Mouse (Mus musculus) CD4-positive, CD25-positive, alpha-beta regulatory T cell, adult 4 months (primary cell): ENCODE results near the gene Rab4a. TPM values are rescaled to one million over a fixed set of nuclear protein-coding genes. Genes with fewer than 3 reads are reported as not detected.

Source experiments
- ATAC-seq: one replicate; pipeline ENCODE4 v1.8.0; 2017
- polyA plus RNA-seq, 2 experiments: library from polyadenylated mRNA; unstranded; fragments of 100-300 nt; shearing (Covaris generic); gene quantifications; one replicate each; pipeline ENCODE4 v1.2.1; 2017

The Rab4a gene
- 1 to 10 TPM; 2.7 to 9.6 TPM for polyA plus RNA-seq

DNA sequence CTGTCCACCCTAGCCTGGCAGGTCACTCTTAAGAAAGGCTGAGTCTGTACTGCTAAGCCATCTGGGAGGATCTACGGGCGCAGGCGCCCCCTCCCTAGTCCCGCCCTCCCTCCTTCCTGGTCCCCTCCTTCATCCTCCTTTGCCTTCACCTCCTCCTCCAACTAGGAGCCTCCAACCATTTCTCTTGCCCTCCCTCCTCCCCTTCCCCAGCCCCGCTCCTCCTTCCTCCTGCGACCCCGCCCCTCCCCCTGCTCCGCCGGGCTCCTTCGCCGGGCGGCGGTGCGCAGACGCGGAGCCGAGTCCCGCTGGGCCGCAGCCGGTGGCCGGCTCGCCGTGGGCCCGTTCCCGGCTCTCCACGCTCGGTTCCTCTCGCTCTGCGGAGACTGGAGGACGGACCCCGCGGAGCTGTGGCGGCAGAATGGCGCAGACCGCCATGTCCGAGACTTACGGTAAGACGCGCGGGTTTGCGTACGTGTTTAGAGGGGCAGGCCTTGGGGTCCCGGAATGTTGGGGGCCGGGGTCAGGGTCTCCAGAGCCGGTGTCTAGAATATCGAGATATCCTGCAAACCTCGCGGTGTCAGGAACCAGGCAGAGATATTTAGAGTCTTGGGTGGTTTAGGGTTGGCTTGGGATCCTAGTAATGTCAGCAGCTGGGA lies at the start of gene Rab4a:
Gene Rab4a, plus strand, starts transcription at position 268 of the 656 bp plus-strand sequence.
- peak; percentile 53 for ATAC-seq

DNA sequence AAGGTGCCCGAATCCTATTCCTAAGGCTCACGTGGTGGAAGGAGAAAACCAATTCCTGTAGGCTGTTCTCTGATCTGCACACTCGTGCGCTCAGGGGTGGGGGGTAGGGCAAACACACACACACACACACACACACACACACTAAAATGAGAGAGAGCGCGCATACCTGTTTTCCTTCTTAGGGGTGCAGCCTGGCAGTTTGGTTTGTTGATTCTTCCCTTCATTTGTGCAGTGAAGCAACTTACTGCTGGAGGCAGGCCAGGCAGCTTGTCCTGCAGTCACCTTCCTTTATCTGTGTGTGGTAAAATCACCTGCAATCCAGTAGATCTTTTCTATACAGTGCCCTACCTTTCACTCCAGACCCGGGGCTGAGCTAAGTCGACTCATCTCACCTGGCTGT lies 48.9 kb upstream of the Rab4a start:
- ATAC-seq, result no peak

DNA sequence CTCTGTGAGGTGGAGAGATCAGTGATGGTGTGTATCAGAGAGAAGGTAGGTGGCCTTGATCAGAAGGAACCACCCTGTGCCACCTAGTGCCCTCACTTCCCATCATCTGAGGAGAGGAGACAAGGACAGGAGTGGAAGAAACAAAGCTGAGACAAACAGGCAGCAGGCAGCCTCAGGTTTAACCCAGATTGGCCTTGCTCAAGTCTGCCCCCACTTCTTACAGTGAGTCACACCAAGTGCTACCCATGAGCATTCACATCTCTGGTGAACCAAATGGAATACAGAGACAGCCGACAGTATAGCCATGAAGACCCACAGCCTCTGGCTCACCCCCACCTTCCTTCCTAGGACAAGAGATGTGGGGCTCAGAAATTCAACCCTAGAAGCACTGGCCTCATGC lies 46.9 kb upstream of the Rab4a start:
- ATAC-seq, result no peak

DNA sequence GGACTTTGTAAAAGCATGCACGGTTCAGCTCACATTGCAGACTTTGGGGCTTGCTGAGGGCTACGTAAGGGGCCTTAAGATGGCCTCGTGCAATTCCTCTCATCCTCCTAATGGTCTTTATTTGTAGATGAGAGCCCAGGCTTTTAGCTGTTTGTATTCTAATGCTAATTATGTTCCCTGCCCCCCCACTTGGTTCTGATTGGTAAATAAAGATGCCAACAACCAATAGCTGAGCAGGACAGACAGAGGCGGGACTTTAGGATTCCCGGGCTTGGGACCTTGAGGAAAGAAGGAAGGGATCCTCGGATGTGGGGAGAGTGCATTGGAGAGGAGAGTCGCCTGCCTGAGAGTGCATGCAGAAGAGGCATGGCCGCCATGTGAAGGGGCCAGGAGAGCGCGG lies 45.9 kb upstream of the Rab4a start:
- ATAC-seq, result no peak

DNA sequence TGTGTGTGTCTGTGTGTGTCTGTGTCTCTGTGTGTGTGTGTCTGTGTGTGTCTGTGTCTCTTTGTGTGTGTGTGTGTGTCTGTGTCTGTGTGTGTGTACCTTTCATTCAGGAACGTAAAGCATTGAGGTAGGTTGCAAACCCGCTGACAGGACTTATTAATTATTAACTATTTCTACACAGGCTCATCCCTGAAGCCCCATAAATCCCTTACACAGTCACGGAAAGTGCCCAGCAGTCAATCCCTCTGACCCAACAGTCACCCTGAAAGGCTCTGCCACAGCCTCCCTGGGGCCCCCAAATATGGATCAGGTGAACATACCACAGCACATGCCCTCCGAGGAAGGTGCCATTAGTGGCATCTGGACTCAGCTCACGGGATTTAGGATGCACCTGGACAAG lies 45.2 kb upstream of the Rab4a start:
- ATAC-seq, result no peak

DNA sequence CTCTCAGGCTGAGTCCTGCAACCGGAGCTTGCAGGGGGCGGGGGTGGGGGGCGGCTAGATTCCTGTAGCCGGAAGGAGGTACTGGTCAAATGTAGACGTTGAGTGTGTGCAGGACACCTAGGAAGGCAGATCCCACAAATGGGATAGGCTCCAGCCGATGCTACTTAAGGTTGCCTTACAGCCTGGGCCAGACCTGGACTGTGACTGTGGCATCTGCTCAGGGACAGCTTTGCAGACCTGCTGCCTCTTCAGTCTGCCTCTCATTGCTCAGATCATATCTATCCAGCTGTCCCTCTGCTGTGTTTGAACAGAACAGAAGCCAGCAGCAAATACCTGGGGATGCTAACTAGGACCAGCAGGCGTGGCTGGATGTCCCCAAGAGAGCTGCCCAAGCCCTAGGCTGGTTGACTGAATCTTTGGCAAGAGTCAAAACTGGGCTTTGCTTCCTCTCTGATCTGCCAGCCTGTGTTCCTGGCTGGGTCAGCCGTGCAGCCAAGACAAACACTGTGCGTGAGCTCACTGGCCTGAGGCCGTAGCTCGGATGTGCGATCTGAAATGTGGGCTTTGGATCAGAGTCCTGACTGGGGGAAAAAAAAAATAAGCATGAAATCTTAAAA lies 44.4 kb upstream of the Rab4a start:
- no peak for ATAC-seq

DNA sequence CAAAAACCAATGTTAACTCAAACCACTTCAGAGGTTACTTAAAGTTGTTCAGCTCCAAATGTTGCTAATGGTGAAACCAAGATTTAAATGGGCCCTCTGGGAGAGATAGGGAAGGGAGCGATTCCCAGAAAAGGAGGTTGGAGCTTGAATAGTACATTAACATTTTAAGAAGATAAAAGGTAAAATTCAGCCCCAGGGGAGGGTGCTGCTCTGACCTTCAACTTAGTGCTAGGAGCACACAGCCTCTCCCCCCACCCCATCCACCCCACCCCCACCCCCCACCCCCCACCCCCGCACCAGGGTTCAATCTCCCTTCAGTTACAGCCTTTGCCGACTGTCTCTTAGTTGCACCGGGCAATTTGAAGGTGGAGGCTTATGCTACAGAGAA lies 43.9 kb upstream of the Rab4a start:
- no peak for ATAC-seq

DNA sequence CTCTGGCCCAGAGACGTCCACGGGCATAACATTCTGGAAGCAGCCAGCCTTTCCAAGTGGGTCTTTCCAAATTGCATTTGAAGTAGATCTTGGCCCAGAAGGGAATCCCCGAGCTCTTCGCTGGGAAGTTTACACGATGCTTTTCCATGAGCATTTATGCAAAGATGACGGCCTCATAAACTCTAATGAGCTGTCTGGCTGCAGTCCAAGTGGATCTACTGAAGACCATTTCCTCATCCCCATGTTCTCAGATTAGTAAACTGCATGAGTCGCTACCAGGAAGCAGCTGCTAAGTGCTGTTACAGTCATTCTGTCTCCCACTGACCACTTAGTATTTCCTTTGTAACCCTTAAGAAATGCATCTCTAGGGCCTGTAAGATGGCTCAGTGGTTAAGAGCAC lies 42.4 kb upstream of the Rab4a start:
- ATAC-seq, result no peak

DNA sequence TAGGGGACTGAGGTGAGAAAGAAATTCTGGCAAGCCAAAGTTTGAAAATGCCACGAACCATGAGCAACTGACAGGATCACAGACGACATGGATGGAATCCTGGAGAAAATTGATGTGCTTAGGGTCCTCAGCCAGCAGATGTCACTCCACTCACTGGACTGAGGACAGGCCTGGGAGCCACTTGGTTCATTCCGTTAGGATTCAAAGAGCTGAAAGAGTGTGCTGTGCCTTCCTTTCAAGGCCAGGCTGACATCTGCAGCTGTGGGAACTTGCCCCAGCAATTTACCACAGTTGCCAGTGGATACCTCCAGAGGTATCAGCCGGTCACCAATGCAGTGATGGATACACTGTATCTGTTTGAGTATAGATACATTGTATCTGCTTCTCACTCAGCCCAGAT lies 41.1 kb upstream of the Rab4a start:
- ATAC-seq, result no peak

DNA sequence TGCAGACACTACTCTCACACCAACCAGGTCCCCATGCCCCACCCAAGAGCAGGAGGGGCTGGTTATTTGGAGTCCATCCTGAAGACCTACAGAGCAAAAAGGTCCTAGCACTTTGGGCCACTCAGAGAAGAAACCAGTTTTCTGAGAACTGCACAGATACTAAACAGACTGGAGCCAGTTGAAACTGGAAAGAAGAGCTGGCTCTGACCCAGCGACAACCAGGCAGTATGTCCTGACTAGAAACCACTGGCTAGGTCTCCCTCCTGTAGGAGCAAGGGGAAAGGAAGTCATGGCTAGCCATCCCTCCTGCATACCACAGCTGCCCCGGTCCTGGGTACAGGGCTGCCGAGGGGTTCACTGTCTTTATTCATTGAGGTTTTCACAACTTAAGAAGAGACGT lies 39.3 kb upstream of the Rab4a start:
- ATAC-seq, result no peak

DNA sequence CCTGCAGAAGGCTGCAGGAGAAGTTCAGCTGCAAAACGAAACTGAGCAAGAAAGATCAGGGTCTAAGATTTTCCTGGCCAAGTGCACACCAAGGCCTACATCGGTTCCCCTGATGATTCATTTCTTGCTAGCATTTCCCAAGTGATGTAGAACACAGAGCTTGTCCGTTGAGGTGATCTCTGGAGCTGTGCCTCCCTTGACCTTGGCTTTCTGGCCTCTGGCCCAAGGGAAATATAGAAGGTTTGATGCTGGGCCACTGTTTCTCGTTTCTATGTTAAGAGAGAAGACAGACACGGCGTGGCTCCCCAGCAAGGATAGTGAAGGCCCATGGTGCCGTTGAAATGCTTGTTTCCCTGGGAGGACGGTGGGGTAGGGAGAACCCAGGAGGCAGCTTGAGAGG lies 37.9 kb upstream of the Rab4a start:
- ATAC-seq, result no peak

DNA sequence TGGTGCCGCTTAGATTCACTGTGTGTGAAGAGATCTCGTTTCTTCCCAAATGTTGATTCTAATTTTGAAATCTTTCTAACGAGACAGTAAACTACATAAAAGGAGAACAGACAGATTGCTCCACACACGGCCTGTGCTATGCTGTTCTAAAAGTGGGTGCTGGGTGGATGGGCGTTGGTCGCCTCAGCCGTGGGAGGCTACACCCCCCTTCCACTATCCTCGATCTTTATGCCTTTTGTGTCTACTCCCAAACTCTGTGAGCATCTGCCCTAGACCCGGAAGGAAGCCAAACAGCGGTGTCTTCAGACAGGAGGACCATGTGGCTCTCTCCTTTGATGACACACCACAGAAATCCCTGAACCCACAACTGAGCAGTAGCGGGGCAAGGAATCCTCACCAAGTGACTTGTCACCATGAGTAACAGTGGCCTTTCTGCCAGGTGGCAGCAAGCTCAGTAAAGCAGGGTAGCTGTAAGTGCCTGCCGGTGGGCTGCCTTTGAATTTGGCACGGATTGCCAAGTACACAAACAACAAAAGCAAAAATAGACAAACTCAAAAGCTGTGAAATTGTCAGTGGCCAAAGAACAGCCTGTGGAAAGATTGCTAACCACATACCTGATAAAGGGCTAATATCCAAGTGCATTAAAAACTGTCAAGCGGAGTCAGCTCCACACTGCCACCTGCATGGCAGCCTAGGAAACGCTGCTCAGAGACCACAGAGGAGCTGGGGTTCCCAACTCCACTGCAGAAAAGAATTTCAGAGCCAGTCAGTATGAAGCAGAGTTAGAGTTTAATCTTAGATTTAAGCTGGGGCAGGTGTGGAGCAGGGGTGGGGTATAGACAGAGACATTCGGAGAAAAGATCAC lies 37.1 kb upstream of the Rab4a start:
- ATAC-seq, result no peak

DNA sequence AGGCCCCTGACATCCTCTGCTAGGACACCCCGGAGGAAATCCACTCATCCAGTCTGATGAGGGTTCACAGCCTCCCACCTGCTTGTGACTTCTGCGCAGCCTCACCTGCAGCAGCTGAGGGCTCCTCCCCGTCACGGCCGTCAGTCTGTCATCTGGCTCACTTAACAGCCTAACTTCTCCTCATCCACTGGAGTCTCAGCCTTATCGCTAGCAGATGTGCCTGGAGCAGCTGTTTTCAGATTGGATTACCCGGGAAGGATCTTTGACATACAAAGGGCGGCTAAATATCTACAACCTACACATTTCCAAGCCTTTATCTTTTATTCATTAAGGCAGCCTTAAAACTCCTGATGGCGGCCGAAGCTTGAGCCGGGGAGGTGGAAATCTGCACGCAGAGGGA lies 32.3 kb upstream of the Rab4a start:
- no peak for ATAC-seq

DNA sequence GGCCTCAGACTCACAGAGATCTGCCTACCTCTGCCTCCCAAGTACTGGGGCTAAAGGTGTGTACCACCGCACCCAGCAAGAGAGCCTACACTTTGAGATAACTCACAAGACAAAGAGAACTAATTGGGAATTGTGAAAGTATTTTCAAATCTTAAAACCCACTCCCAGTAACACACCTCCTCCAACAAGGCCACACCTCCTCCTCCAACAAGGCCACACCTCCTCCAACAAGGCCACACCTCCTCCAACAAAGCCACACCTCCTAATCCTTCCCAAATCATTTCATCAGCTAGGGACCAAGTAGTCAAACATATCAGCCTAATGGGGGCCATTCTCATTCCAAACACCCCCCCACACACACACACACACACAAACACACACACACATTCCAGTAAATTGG lies 31.3 kb upstream of the Rab4a start:
- no peak for ATAC-seq

DNA sequence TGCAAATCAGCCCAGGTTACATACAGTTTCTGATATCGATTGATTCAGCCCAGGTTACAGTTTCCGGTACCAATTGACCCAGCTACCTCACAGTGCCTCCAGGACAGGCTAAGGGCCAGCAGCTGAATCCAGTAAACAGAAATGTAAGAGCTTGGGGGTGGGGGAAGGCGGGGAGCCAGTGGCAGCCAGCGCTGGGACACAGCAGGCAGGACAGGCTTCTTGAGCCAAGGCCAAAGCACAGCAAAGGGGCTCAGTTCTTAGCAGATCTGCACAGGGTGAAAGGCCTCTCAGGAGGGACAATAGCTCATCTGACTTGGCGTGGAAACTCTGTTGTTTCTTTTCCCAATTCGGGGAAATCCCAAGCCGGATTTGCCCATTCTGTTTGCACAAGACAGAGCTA lies 28.5 kb upstream of the Rab4a start:
- no peak for ATAC-seq

DNA sequence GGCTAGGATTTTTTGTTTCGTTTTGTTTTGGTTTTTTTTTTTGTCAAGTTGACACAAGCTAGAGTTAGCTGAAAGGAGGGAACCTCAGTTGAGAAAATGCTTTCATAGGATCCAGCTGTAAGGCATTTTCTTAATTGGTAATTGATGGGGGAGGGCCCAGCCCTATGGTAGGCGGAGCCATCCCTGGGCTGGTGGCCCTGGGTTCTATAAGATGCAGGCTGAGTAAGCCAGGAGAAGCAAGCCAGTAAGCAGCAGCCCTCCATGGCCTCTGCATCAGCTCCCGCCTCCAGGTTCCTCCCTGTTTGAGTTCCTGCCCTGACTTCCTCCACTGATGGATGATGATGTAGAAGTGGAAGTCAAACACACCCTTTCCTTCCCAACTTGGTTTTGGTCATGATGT lies 25.3 kb upstream of the Rab4a start:
- no peak for ATAC-seq

DNA sequence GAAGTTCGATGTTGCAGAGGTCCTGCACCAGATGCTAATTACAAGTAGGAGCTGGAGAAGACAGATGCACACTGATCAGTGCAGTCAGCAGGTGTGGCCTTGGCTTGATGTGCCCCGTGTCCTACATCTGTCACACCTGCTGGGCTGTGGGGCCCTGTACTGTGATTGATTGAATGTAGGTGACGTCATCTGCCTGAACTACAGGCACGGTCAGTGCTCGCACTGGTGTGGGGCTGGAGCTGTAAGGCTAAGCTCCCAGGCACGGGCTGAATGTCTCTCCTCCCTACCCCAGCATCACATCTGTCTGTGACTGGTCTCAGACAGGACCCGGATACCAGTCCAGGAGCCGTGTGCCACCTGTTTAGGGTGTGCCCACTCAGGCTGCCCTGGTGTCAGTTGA lies 24.5 kb upstream of the Rab4a start:
- no peak for ATAC-seq

DNA sequence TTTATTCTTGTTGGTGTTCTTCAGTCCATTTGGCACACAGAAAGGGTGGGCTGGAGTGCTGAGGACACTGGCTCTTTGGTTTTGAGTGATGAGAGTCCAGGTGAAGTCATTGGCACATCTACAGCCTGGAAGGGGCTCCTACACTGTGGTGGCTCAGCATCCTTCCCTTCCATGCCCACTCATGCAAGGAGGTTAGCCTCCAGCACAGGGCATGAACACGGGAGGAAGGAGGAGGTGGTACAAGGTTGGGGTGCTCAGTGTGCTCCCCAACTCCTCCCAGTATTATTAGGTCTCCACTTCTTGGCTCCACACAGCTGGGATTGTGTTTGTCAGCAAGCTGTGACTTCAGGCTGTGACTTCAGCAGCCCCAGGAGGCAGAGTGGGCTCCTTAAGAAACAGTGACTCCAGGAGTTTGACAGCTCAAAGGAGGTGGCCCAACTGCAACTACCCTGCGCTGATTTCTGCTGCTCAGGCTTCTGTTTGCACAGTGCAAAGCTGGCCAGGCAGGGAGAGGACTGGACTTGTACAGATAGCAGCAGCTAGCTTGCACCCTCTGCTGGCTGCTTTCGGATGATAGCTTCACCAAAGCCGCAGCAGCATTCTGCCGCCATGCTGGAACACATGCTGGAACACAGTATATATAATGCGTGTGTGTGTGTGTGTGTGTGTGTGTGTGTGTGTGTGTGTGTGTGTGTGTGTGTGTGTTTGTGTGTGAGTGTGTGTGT lies 22.1 kb upstream of the Rab4a start:
- no peak for ATAC-seq

DNA sequence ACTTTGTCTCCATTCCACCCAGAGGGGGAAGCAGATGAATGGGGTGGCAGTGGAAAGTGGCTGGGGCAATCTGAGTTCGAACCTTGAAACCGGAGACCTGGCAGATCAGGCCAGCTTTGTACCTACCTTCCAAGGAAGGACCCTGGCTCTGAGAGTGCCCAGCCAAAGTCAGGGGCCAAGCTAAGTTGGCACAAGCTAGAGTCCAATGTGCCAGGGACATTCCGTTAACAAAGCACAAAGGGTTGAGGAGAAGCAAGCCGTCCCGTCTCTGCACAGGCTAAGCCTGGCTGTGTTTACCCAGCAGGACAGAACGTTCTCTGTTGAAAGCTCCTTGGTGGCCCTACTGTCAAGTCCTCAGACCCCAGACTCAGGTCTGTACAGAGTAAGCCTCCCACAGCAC lies 19.6 kb upstream of the Rab4a start:
- ATAC-seq, result no peak

DNA sequence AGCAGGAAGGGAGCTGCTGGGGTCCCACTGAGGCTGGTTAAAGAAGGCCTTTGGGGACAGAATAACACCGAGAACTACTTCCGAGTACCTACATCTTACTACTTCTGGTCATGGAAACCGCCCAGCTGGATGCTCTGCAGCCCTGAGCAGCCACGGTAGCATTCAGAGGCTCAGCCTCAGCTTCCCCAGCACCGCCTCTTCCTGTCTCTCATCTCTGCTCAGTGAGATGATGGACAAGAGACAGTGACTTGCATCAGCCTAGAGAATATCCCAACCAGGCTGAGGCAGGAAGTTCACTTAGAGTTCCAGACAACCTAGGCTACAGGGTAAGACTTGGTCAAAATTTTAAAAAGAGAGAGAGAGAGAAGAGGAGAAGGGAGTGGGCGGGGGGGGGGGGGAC lies 19.1 kb upstream of the Rab4a start:
- no peak for ATAC-seq

DNA sequence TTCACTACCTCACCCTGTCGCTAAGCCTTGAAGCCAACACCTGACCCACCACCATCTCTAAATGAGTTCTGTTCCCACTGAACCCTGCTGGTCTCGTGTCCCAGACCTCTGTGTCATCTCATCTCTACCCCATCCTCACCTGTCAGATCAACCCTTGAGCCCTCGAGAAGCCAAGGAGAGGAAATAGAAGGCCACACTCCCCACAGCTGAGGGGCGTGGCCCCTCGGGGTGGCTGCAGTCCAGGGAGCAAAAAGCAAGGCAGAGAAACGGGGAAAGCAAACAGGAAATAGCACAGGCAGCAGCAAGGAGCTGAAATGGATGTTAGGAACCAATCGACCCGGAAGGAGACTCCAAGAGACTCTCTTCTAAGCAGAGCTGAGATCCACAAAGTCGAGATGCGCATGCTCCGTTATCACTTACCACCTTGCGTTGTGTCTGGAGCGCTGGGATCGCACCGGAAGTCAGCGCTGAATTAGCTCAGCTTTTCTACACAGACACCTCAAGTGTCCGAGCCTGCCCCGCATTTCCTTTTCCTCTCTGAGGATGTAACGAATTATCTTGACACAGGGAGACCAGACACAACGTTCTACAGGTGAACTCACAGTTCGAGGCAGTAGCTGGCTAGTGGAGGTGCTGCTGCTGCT lies 18.4 kb upstream of the Rab4a start:
- ATAC-seq, result peak; percentile 32

DNA sequence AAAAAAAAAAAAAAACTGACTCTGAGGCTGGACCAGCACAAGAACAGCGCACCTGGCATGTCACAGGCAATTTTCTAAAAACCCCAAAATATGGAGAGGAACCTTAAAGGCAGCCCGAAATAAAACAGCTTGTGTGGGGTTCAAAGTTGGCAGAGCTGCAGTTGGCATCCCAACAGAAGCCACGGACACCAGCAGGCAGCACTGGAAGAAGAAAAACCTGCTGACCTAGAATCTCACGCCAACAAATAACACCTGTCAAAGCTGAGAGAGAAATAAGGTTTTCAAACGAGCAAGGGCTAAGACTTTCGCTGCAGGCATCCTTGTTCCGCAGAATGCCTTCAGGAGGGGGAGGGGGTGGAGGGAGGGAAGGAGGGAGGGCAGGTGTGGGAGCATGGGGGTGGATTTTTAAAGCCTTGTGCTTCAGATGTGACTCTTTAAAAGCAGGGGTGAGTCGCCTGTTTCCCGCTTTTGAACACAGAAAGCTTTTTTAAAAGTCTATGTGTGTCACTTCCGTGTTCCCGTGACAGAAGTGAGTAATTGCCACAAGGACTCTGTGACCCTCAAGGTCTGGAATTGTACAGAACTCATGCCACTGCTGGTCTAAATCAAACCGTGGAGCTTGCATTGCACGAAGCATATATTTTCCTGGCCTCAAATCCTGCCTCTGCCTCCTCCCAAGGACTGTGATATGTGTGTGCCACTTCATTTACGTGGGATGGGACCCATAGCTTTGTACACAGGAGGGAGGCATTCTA lies 17.2 kb upstream of the Rab4a start:
- no peak for ATAC-seq
